Mouse (Mus musculus): Measurements from ENCODE around the gene Gm37240. TPM values are rescaled to one million over a fixed set of nuclear protein-coding genes. Genes with fewer than 3 reads are reported as not detected.

The Gm37240 gene
- polyA plus RNA-seq, 1 experiment from 2014 or later = 0.08 TPM

DNA sequence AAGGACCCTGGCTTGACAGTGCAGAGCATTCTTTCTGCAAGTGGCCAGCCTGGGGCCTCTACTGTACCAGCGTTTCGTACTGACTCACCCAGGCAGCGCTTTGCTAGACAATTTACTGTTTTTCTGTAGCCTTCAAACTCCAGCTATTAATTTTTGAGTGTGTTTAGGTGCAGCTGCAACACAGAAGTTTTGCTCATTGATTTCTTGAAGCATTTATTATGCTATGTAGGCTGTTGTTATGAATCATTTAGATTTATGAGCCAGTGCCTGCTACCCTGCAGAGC lies 1241.4 kb downstream of the Gm37240 start:
- WGBS = 83% methylated on average over 3 of the region's 3 CpGs
- Histone ChIP-seq H3K4me1 (replicated peaks) (peaks cover 8% of the 10 kb centered on the region), H3K9me3 (no peaks in the 10 kb centered on the region), H3K4me3 (no peak overlapping the region), H3K36me3 (no peaks in the 10 kb centered on the region), H3K9ac (no peak overlapping the region), H3K4me2 (no peak overlapping the region), H3K27ac (no peak overlapping the region), H3K27me3 (0 out of 2 replicates have a peak, but pooled peaks cover 5% of the 10 kb centered on the region)
- no peak for ATAC-seq (ENCODE audit: low FRiP score)

DNA sequence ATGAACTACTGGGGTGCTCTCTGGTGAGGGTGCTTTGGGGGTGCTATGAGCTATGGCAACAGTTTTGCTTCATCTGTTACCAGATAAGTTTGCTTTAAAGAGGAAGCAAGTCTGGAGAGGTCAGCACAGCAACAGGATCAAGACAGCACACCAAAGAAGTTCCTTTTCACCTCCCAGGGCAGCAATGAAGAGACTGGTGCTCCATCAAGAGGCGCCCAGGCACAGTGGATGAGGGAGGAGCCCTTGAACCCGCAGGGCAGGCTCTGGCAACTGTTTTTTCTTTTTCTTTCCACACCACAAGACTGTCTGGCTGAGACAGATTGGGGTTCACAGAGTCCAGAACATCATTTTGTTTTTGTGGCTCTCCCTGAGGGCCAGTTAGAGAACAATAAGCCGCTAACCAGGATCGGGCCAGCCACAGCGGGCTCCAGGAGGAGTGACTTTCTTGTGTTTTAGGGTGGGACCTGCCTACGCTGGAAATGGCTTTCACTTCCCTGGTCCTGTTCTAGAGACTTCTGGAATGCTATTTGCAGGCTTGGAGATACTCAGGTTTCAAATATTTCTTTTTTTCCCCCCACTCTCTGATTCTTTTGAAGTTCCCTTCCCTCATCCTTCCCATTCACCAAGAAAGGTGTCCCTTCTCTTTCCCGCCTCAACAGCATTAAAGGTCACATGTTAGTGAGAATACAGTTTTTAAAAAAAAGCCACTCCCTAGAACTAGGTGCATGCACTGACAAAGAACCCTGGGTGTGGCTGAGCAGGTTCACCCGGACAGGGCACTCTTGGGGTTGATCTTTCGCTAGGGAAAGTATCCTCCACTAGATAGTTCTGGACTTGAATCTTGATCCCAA lies 1241.9 kb downstream of the Gm37240 start:
- 76% methylated on average over 9 of the region's 9 CpGs for WGBS
- Histone ChIP-seq H3K27ac (no peak overlapping the region), H3K4me3 (no peak overlapping the region), H3K36me3 (no peaks in the 10 kb centered on the region), H3K9me3 (no peaks in the 10 kb centered on the region), H3K4me1 (replicated peaks) (peaks cover 9% of the 10 kb centered on the region), H3K9ac (no peak overlapping the region), H3K4me2 (no peak overlapping the region), H3K27me3 (0 out of 2 replicates have a peak, but pooled peaks cover 5% of the 10 kb centered on the region)
- no peak for ATAC-seq (ENCODE audit: low FRiP score)

DNA sequence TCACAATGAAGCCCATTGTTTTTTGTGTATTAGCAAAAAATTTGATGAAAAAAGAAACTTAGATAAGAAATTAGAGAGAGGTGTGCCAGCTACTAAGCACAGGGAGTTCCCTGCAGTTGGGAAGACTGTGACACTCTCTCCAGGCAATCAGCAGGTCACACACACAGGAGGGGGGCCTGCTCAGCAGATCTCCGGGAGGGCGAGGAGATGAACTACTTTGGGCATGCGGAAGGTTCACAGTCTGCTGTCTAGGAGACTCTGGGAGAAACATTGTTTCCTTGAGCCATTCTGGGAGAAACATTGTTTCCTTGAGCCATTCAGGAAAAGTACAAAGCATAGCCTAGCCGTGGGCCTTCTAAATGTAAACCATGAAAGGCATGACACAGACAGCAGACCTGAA lies 1244.4 kb downstream of the Gm37240 start:
- 42% methylated on average over 4 of the region's 4 CpGs for WGBS
- Histone ChIP-seq H3K9ac (no peak overlapping the region), H3K4me3 (no peak overlapping the region), H3K4me1 (replicated peaks) (peaks cover 18% of the 10 kb centered on the region), H3K36me3 (no peaks in the 10 kb centered on the region), H3K27me3 (0 out of 2 replicates have a peak, but pooled peaks cover 8% of the 10 kb centered on the region), H3K4me2 (no peak overlapping the region), H3K9me3 (no peaks in the 10 kb centered on the region), H3K27ac (no peak overlapping the region)
- no peak for ATAC-seq (ENCODE audit: low FRiP score)

DNA sequence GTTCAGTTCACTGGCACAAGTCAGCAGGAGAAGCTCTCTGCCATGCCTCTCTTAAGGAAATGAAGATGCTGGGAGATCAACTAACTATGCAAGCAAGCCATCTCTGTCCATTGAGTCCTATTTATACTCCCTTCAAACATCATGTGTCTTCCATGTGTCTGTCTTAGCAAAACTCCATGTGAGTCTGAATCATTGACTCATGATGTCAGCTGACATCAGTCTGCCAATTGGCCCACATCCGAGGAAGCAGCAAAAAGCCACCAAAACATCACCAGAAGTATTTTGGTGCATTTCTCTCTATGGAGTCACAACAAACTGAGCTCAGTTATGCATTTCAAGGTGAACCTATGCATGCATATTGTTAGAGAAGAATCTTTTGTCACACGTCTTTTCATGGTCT lies 1245.9 kb downstream of the Gm37240 start:
- no peaks in the 10 kb centered on the region for H3K9me3 ChIP-seq
- peaks cover 11% of the 10 kb centered on the region for H3K4me1 ChIP-seq (replicated peaks)
- no peak for ATAC-seq (ENCODE audit: low FRiP score)
- 0 out of 2 replicates have a peak, but pooled peaks cover 8% of the 10 kb centered on the region for H3K27me3 ChIP-seq
- no peak overlapping the region for H3K9ac ChIP-seq
- H3K4me3 ChIP-seq = no peak overlapping the region
- H3K27ac ChIP-seq = no peak overlapping the region
- H3K4me2 ChIP-seq = no peak overlapping the region
- H3K36me3 ChIP-seq = no peaks in the 10 kb centered on the region
- WGBS = 90% methylated on average over 2 of the region's 2 CpGs

DNA sequence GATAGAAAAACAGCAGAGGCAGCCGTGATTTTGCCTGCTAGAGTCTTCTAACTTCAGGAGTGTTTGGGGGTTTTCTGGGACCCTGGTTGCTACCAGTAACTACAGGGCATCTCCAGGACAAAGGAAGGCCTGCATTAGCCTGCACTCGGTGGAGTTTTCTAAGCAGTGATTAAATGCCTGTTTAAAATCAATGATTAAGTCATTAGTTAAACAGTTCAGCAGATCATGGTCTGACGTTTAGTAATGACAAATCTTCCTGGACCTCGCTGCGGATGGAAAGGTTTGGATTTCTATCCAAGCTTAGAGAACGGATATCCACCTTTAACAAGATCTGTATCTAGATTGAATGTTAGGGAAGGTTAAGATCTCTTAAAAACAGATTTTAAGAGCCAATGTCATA lies 1246.8 kb downstream of the Gm37240 start:
- Histone ChIP-seq H3K4me2 (no peak overlapping the region), H3K4me3 (no peak overlapping the region), H3K36me3 (no peaks in the 10 kb centered on the region), H3K27me3 (0 out of 2 replicates have a peak, but pooled peaks cover 8% of the 10 kb centered on the region), H3K9me3 (no peaks in the 10 kb centered on the region), H3K4me1 (replicated peaks) (peaks cover 11% of the 10 kb centered on the region), H3K9ac (no peak overlapping the region), H3K27ac (no peak overlapping the region)
- ATAC-seq (ENCODE audit: low FRiP score) = no peak
- 37% methylated on average over 6 of the region's 6 CpGs for WGBS

DNA sequence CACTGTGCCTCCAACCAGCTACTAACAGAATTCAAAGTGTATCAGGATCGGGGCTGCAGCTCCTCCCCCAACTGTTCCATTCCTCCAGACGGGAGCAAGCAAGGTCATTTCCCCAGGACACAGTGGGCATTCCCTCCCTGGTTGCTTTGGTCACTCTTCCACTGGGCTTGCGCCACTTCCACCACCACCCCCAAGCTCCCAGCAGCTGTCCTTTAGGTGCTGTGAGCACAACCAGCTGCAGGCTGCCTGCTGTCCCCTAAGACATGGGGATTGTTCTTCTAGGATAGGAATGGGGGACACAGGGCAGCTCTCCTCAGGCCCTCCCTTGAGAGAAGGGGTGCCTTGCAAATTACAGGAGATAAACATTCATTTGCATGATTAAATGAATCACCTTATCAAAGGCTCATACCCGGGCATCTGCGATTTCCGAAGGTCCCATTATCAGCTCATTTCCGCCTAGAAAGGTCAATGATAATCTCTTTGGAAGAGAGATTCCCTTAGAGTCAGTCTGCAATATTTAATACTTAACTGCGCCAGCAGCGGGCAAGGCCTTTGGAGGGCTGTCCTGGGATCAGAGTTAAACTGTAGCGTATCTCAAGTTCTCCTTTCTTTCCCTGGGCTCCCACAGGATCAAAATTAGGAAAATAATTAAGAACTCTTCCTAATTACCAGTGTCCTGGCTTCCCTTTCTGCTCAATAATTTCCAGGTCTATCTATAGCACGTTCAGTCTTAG lies 1247.4 kb downstream of the Gm37240 start:
- no peaks in the 10 kb centered on the region for H3K36me3 ChIP-seq
- H3K27ac ChIP-seq = no peak overlapping the region
- ATAC-seq (ENCODE audit: low FRiP score) = no peak
- H3K9me3 ChIP-seq = 0 out of 2 replicates have a peak, but pooled peaks cover 2% of the 10 kb centered on the region
- no peak overlapping the region for H3K4me3 ChIP-seq
- H3K9ac ChIP-seq = no peak overlapping the region
- WGBS = 42% methylated on average over 11 of the region's 11 CpGs
- no peak overlapping the region for H3K4me2 ChIP-seq
- peaks cover 11% of the 10 kb centered on the region for H3K4me1 ChIP-seq (replicated peaks)
- 0 out of 2 replicates have a peak, but pooled peaks cover 8% of the 10 kb centered on the region for H3K27me3 ChIP-seq

DNA sequence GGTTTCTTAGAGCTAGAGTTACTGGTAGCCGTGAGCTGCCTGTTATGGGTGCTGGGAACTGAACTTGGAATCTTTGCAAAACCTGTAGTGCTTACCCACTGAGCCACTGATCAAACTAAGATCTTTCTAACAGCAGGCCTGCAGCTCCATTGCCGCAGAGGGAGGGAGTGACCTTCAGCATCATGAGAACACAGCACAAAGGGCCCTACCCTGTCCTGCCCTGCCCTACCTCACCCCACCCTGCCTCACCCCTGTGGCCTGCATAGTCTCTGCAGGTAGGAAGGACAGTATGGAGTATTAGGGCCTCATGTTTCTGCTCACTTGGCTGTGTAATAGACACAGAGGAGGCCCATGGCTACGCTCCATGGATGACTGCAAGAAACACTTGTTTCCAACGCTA lies 1248.5 kb downstream of the Gm37240 start:
- Histone ChIP-seq H3K27me3 (0 out of 2 replicates have a peak, but pooled peaks cover 8% of the 10 kb centered on the region), H3K9ac (no peak overlapping the region), H3K9me3 (0 out of 2 replicates have a peak, but pooled peaks cover 4% of the 10 kb centered on the region), H3K27ac (no peak overlapping the region), H3K4me3 (no peak overlapping the region), H3K4me2 (no peak overlapping the region), H3K36me3 (no peaks in the 10 kb centered on the region), H3K4me1 (replicated peaks) (peaks cover 11% of the 10 kb centered on the region)
- ATAC-seq (ENCODE audit: low FRiP score) = no peak
- WGBS = 88% methylated on average over 4 of the region's 4 CpGs

DNA sequence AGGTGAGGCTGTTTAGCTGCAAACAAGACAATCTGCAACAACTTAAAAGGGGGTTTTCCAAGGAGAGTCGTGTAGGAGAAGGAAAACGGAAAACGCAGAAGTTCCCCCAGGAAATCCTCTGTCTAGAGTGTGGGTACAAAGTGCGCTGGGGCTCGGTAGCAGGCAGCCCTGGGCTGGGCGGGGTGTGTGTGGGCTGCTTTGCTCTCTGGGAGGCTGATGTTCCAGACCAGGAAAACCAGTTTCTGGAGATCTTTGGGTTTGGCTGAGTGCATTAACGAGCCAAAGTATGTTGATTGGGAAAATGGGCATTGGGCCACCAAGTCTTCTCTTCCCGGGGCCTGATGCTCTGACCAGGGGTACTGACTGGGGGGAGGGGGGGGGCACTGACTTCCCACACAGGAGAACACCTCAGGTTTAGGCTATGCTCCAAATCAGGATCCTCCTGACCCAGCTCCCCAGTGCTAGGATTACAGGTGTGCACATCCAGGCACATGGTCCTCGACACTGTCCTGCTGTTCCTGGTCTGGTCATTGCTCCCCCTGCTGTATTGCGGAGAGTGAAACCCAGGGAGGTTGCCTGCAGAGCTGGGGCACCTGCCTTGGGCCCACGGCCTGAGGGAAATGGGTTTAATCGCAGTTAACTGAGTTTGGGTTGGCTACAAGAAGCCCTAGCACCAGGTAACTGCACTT lies 1249.3 kb downstream of the Gm37240 start:
- H3K27ac ChIP-seq = no peak overlapping the region
- no peaks in the 10 kb centered on the region for H3K36me3 ChIP-seq
- no peak overlapping the region for H3K9ac ChIP-seq
- peaks cover 11% of the 10 kb centered on the region for H3K4me1 ChIP-seq (replicated peaks)
- no peak for ATAC-seq (ENCODE audit: low FRiP score)
- 0 out of 2 replicates have a peak, but pooled peaks cover 4% of the 10 kb centered on the region for H3K9me3 ChIP-seq
- WGBS = 80% methylated on average over 12 of the region's 12 CpGs
- no peak overlapping the region for H3K4me3 ChIP-seq
- no peak overlapping the region for H3K4me2 ChIP-seq
- 0 out of 2 replicates have a peak, but pooled peaks cover 8% of the 10 kb centered on the region for H3K27me3 ChIP-seq

DNA sequence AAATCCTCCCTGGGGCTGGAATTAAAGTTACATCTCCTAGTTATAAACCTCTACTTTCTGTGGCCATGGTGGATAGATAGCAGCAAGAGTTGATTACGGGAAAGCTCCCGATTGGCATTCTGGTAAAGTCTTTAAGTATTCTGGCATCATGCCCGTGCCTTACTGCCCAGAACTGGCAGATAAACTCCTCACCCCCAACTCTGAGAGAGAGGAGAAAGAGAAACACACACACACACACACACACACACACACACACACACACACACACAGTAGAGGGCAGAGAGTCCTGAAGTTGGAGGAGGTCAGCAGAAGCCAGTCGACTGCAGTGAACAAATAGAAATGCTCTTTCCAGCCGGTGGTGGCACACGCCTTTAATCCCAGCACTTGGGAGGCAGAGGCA lies 1250.2 kb downstream of the Gm37240 start:
- Histone ChIP-seq H3K27ac (no peak overlapping the region), H3K4me2 (no peak overlapping the region), H3K4me1 (replicated peaks) (peaks cover 11% of the 10 kb centered on the region), H3K9ac (no peak overlapping the region), H3K9me3 (0 out of 2 replicates have a peak, but pooled peaks cover 4% of the 10 kb centered on the region), H3K4me3 (no peak overlapping the region), H3K27me3 (0 out of 2 replicates have a peak, but pooled peaks cover 8% of the 10 kb centered on the region), H3K36me3 (no peaks in the 10 kb centered on the region)
- no peak for ATAC-seq (ENCODE audit: low FRiP score)
- 89% methylated on average over 6 of the region's 6 CpGs for WGBS

DNA sequence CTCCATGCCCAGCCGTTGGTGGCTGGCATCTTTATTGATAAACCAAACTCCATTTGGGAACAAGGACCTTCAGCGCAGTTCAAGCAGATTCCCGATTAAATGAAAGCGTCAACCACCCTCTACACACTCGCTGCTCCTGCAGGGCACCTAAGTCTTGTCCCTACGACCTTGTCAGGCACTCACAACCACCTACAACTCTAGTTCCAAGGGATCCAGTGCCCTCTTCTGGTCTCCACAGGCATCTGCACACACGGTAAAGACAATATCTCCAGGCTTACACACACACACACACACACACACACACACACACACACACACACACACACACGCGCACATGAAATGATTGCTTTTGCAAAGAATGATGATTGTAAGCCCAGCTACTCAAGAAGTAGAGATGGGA lies 1255.7 kb downstream of the Gm37240 start:
- H3K27ac ChIP-seq = no peak overlapping the region
- no peak overlapping the region for H3K9ac ChIP-seq
- 0 out of 2 replicates have a peak, but pooled peaks cover 4% of the 10 kb centered on the region for H3K9me3 ChIP-seq
- WGBS = 96% methylated on average over 9 of the region's 9 CpGs
- H3K4me3 ChIP-seq = no peak overlapping the region
- H3K36me3 ChIP-seq = no peaks in the 10 kb centered on the region
- H3K4me1 ChIP-seq (replicated peaks) = no peaks in the 10 kb centered on the region
- H3K27me3 ChIP-seq = no peaks in the 10 kb centered on the region
- ATAC-seq (ENCODE audit: low FRiP score) = no peak
- no peak overlapping the region for H3K4me2 ChIP-seq

DNA sequence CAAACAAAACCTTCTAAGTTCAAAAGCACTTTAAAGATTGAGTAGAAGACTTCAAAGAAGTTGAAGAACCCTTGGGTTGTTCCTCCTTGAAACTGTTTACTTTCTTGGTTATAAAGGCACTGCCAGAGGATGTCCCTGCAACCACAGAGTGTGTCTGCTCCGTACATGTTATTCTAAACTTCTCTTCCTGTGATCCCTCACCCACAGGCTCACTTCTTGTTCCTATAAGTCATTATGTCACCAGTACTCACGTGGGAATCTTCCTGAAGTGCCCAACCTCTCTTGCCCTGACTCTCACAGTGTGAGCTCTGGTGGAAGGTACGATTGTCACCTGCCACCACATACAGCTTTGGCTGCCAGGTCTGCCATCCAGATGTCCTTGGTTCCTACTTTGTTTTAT lies 1265.3 kb downstream of the Gm37240 start:
- no peak overlapping the region for H3K27ac ChIP-seq
- H3K4me3 ChIP-seq = no peak overlapping the region
- peaks cover 3% of the 10 kb centered on the region; the same call in 1 of the 2 replicates for H3K4me1 ChIP-seq (replicated peaks)
- H3K9ac ChIP-seq = no peak overlapping the region
- no peak for ATAC-seq (ENCODE audit: low FRiP score)
- H3K36me3 ChIP-seq = no peaks in the 10 kb centered on the region
- no peak overlapping the region for H3K4me2 ChIP-seq
- no peaks in the 10 kb centered on the region for H3K9me3 ChIP-seq
- no peaks in the 10 kb centered on the region for H3K27me3 ChIP-seq
- WGBS = 74% methylated on average over 3 of the region's 3 CpGs

DNA sequence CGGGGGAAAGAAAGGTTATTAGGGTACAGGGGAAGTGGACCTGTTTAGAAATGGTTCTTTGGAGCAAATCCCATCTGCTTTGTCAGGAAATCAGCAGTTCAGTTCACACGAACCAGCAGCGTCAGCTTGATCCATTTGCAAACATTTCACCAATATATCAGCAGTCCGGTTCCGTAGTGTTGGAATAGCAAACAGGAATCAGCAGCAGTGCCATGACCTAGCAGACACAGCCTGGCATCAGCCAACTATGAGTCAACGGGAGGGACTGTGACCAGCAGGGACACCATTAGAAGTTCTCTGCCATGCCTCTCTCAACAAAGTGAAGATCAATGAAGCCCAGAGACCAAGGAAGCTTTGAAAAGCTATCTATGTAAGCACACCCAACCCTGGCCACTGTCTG lies 1267.6 kb downstream of the Gm37240 start:
- ATAC-seq (ENCODE audit: low FRiP score) = no peak
- no peak overlapping the region for H3K4me2 ChIP-seq
- H3K4me1 ChIP-seq (replicated peaks) = no peaks in the 10 kb centered on the region
- no peak overlapping the region for H3K4me3 ChIP-seq
- H3K9ac ChIP-seq = no peak overlapping the region
- WGBS = 94% methylated on average over 6 of the region's 6 CpGs
- H3K27ac ChIP-seq = no peak overlapping the region
- H3K9me3 ChIP-seq = no peaks in the 10 kb centered on the region
- H3K27me3 ChIP-seq = no peaks in the 10 kb centered on the region
- H3K36me3 ChIP-seq = no peaks in the 10 kb centered on the region
